Mouse (Mus musculus): ENCODE results near the gene Gas8.
"Not testable (repeated sequence)": the region's sequence is repeated elsewhere in the genome, so short reads cannot be mapped to it uniquely, and the experiment has no call there.

Gas8 gene

GRCm38 (mm10) chr8:123518667-123519066 is at the start of gene Gas8:
Gas8 (plus strand) TSS chr8:123518834.
- DNase-seq (ENCODE audit: extremely low spot score) = peak; percentile 95

- DNase-seq (ENCODE audit: extremely low spot score) = not testable (repeated sequence)
Observed at GRCm38 (mm10) chr8:123472991-123473390, 45.6 kb upstream of the Gas8 start.

GRCm38 (mm10) chr8:123474549-123474948 is 44.1 kb upstream of the Gas8 start:
- DNase-seq (ENCODE audit: extremely low spot score) = not testable (repeated sequence)

GRCm38 (mm10) chr8:123476911-123477736 is 41.5 kb upstream of the Gas8 start:
- DNase-seq (ENCODE audit: extremely low spot score) = peak; percentile 25

- DNase-seq (ENCODE audit: extremely low spot score) = peak; percentile 94
Observed at GRCm38 (mm10) chr8:123477737-123478258, 40.8 kb upstream of the Gas8 start, which contains the start of gene Afg3l1. Afg3l1 (plus strand) TSS chr8:123477903.

GRCm38 (mm10) chr8:123478456-123479218 is 40.0 kb upstream of the Gas8 start:
- no peak for DNase-seq (ENCODE audit: extremely low spot score)

GRCm38 (mm10) chr8:123482627-123483026 is 36.0 kb upstream of the Gas8 start:
- no peak for DNase-seq (ENCODE audit: extremely low spot score)

GRCm38 (mm10) chr8:123491280-123492075 is 27.2 kb upstream of the Gas8 start:
- no peak for DNase-seq (ENCODE audit: extremely low spot score)

GRCm38 (mm10) chr8:123492898-123493297 is 25.7 kb upstream of the Gas8 start:
- DNase-seq (ENCODE audit: extremely low spot score) = no peak

GRCm38 (mm10) chr8:123497699-123498098 is 20.9 kb upstream of the Gas8 start:
- DNase-seq (ENCODE audit: extremely low spot score) = no peak

- DNase-seq (ENCODE audit: extremely low spot score) = no peak
Observed at GRCm38 (mm10) chr8:123498963-123499362, 19.7 kb upstream of the Gas8 start.

GRCm38 (mm10) chr8:123499556-123499955 is 19.1 kb upstream of the Gas8 start:
- DNase-seq (ENCODE audit: extremely low spot score) = no peak

- no peak for DNase-seq (ENCODE audit: extremely low spot score)
Observed at GRCm38 (mm10) chr8:123502192-123502591, 16.4 kb upstream of the Gas8 start.

- DNase-seq (ENCODE audit: extremely low spot score) = no peak
Observed at GRCm38 (mm10) chr8:123503801-123504467, 14.7 kb upstream of the Gas8 start.

GRCm38 (mm10) chr8:123504591-123505195 is 13.9 kb upstream of the Gas8 start:
- no peak for DNase-seq (ENCODE audit: extremely low spot score)

- no peak for DNase-seq (ENCODE audit: extremely low spot score)
Observed at GRCm38 (mm10) chr8:123505267-123505666, 13.4 kb upstream of the Gas8 start.

GRCm38 (mm10) chr8:123505695-123506094 is 12.9 kb upstream of the Gas8 start:
- no peak for DNase-seq (ENCODE audit: extremely low spot score)

- DNase-seq (ENCODE audit: extremely low spot score) = no peak
Observed at GRCm38 (mm10) chr8:123507153-123507552, 11.5 kb upstream of the Gas8 start.

GRCm38 (mm10) chr8:123510819-123511218 is 7.8 kb upstream of the Gas8 start:
- no peak for DNase-seq (ENCODE audit: extremely low spot score)

- peak; percentile 22 for DNase-seq (ENCODE audit: extremely low spot score)
Observed at GRCm38 (mm10) chr8:123514136-123514535, 4.5 kb upstream of the Gas8 start.

Data from embryo, embryonic 9.5 days (tissue).